Mouse (Mus musculus) liver, postnatal 0 days (tissue): Measurements from ENCODE around the gene Sox12. TPM values are rescaled to one million over a fixed set of nuclear protein-coding genes. Genes with fewer than 3 reads are reported as not detected.
A peak's percentile ranks its signal among the peaks of the same experiment; 100 is the strongest.

Experiments used
- ATAC-seq: fragments of 200-750 bp; cut with Nextera tagmentation; 2 replicates; pipeline ENCODE4 v1.8.0; 2017; ENCODE audit warnings: mild to moderate bottlenecking, moderate library complexity
- DNase-seq: peaks from one replicate; pipeline ENCODE4 v3.0.0-alpha.2; 2016
- H3K27ac ChIP-seq: fragments of 300-500 bp; sonication (generic); 2 replicates; pipeline ENCODE4 v1.5.1; 2014; ENCODE audit warnings: antibody characterized with exemption, moderate library complexity, mild to moderate bottlenecking, low read depth
- H3K27me3 ChIP-seq: fragments of 300-500 bp; sonication (generic); 2 replicates; pipeline ENCODE4 v1.6.1; 2014; ENCODE audit warnings: low read length, control low read depth, mixed read lengths; ENCODE audit not compliant: insufficient read depth
- H3K36me3 ChIP-seq: fragments of 300-500 bp; sonication (generic); replicated peaks from 2 replicates; pipeline ENCODE4 v1.6.1; 2014; ENCODE audit warnings: mild to moderate bottlenecking, control low read depth, low read length, moderate library complexity, mixed read lengths; ENCODE audit not compliant: insufficient read depth
- H3K4me1 ChIP-seq: fragments of 300-500 bp; sonication (generic); 2 replicates; pipeline ENCODE4 v1.6.1; 2014; ENCODE audit warnings: antibody characterized with exemption, mild to moderate bottlenecking, control low read depth; ENCODE audit not compliant: insufficient read depth
- H3K4me2 ChIP-seq: fragments of 300-500 bp; sonication (generic); 2 replicates; pipeline ENCODE4 v1.6.1; 2014; ENCODE audit warnings: low read depth, mild to moderate bottlenecking, low read length, moderate library complexity, mixed read lengths
- H3K4me3 ChIP-seq: fragments of 300-500 bp; sonication (generic); 2 replicates; pipeline ENCODE4 v1.5.1; 2014; ENCODE audit warnings: low read depth, low read length
- H3K9ac ChIP-seq: fragments of 300-500 bp; sonication (generic); replicated peaks from 2 replicates; pipeline ENCODE4 v1.6.1; 2014; ENCODE audit warnings: mild to moderate bottlenecking, moderate library complexity
- H3K9me3 ChIP-seq: fragments of 300-500 bp; sonication (generic); 2 replicates; pipeline ENCODE4 v1.6.1; 2016; ENCODE audit warnings: mild to moderate bottlenecking, control low read depth, low read length, mixed read lengths
- CTCF ChIP-seq: sonication (generic); IDR thresholded peaks from 2 replicates; pipeline ENCODE4 v1.5.1; 2016; ENCODE audit warnings: antibody characterized with exemption, low read depth
- EP300 ChIP-seq: IDR thresholded peaks from 2 replicates; pipeline ENCODE4 v1.6.1; 2016; ENCODE audit warnings: antibody characterized with exemption, low read depth, mild to moderate bottlenecking
- WGBS: fragments of 180-500 bp; shearing (Covaris S2); extraction: QIAGEN DNeasy Blood & Tissue Kit; methylation state at CpG from one replicate; pipeline ENCODE4 v1.1.7; 2014; ENCODE audit not compliant: insufficient replicate concordance; 5-methylcytosine and 5-hydroxymethylcytosine counted together
- polyA plus RNA-seq: library from polyadenylated mRNA; unstranded; fragments of >200 nt; fragmentation: Nextera tagmentation; extraction: Ambion mirVana; gene quantifications from 2 replicates; pipeline ENCODE4 v1.2.1, GENCODE M21; 2015

The Sox12 gene
- polyA plus RNA-seq, 1 experiment from 2014 or later: 1.2 TPM

DNA sequence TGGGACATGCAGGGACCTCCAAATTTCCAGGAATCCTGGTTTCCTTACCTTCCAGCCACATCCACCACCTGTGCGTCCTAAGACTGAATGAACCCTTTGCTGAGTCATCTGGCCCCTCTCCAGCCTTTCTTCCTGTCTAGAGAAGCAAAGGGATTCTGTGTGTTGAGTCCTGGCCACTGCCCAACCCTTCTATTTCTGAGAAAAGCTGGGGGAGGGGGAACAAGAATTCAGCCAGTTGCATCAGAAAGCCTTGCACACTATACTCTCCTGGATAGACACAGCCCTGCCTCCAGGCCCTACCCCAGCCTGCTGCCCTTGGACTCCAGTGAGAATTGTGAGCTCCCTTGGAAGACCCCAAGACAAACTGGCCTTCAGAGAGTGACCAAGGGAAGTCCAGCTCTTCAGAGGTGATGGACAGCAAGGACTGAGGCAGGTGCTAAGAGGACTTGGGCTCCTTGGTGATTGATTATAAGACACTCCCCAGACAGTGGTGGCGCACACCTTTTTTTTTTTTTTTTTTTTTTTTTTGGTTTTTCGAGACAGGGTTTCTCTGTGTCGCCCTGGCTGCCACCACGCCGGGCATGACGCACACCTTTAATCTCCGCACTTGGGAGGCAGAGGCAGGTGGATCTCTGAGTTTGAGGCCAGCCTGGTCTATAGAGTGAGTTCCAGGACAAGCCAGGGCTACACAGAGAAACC, 47.9 kb downstream of the Sox12 start:
- H3K9me3 ChIP-seq: no peaks in the 10 kb centered on the region
- ATAC-seq (peak; percentile 63), DNase-seq (peak; percentile 48)
- H3K27me3 ChIP-seq: no peaks in the 10 kb centered on the region
- TF ChIP-seq EP300: 0 out of 2 replicates have a peak, but pooled peaks have one; percentile 40
- TF ChIP-seq CTCF: no peak
- peaks cover 20% of the 10 kb centered on the region for H3K4me1 ChIP-seq
- no peak overlapping the region for H3K4me2 ChIP-seq
- 80% methylated on average over 8 of the region's 8 CpGs for WGBS
- no peak overlapping the region for H3K4me3 ChIP-seq
- peak overlapping the region; percentile 1; the same call in 1 of the 2 replicates for H3K27ac ChIP-seq
- H3K9ac ChIP-seq: no peak overlapping the region
- no peaks in the 10 kb centered on the region for H3K36me3 ChIP-seq

DNA sequence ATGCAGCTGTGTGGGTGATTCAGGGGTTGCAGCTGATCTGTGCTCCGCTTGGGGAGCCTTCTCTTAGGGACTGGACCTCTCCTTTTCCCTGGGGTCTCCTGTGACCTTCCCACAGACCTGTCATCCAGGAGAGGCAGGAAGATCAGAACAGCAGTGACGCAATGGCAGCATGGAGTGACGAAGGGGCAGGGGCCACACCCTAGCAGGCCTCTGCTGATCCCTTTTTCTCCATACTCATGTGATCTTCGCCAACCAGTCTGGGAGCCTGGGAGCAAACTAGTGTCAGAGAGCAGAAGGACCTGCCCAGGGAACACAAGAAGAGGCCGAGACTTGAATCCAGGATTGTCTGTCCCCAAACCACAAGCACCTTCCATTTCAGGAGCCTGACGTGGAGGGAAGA, 48.7 kb downstream of the Sox12 start:
- DNase-seq (no peak), ATAC-seq (no peak)
- H3K27ac ChIP-seq: peak overlapping the region; percentile 1; the same call in 1 of the 2 replicates
- no peaks in the 10 kb centered on the region for H3K27me3 ChIP-seq
- no peaks in the 10 kb centered on the region for H3K36me3 ChIP-seq
- no peak overlapping the region for H3K4me2 ChIP-seq
- no peaks in the 10 kb centered on the region for H3K9me3 ChIP-seq
- H3K9ac ChIP-seq: no peak overlapping the region
- TF ChIP-seq EP300 (no peak), CTCF (no peak)
- whole genome bisulfite sequencing: 74% methylated on average over 6 of the region's 6 CpGs
- H3K4me3 ChIP-seq: no peak overlapping the region
- peaks cover 26% of the 10 kb centered on the region for H3K4me1 ChIP-seq

DNA sequence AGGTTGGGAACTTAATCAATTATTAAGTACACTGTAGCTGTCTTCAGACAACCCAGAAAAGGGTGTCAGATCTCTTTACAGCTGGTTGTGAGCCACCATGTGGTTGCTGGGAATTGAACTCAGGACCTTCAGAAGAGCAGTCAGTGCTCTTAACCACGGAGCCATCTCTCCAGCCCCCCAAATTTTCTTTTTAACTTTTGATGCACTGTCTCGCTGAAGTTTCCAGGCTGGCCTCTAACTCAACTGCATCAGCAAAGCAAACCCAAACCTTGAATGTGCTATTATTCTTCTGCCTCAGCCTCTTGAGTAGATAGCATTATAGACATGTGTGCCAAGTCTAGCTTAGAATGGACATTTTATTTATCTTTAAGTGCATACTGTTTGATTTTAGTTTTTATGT, 50.1 kb downstream of the Sox12 start:
- Histone ChIP-seq H3K27ac (peak overlapping the region; percentile 75; the same call in 1 of the 2 replicates), H3K9ac (no peak overlapping the region), H3K4me1 (peaks cover 35% of the 10 kb centered on the region), H3K9me3 (no peaks in the 10 kb centered on the region), H3K4me2 (no peak overlapping the region), H3K36me3 (no peaks in the 10 kb centered on the region), H3K4me3 (no peak overlapping the region), H3K27me3 (no peaks in the 10 kb centered on the region)
- ATAC-seq: no peak
- DNase-seq: no peak
- no peak for TF ChIP-seq EP300
- TF ChIP-seq CTCF: no peak
- 60% methylated on average over 2 of the region's 2 CpGs for WGBS

DNA sequence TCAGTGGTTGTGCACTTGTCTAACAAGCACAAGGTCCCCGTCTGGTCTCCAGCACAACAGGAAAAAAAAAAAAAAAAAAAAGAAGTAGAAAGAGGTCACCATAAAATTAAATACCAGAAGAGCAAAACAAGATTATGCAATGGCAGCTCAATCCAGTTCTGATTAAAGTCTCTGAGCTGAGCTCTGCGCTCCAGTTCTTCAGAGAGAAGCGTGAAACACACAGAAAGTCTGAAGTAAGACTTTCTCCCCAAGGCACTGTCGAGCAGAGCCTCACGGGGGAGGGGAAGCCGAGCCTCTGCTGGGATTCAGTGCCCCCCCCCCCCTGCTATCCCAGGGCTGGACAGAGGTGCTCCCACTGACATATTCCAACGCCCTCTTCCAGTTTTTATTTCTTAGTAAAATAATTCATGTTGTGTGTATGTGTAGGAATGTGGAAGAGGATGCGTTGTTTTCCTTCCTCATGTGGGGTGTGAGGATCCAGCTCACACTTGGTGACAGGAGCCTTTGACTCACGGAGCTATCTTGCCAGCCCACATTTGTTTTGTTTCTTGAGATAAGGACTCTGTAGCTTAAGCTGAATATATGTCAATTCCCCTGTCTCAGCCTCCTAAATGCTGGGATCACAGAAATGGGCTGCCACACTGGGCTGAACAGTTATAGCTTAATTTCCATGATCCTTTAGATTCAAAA, 50.9 kb downstream of the Sox12 start:
- DNase-seq (no peak), ATAC-seq (peak; percentile 43)
- Histone ChIP-seq H3K36me3 (no peaks in the 10 kb centered on the region), H3K9ac (peak overlapping the region; percentile 38), H3K4me1 (peaks cover 35% of the 10 kb centered on the region), H3K4me2 (peak overlapping the region; percentile 54), H3K9me3 (no peaks in the 10 kb centered on the region), H3K27me3 (no peaks in the 10 kb centered on the region), H3K4me3 (no peak overlapping the region), H3K27ac (peak overlapping the region; percentile 75)
- TF ChIP-seq CTCF (no peak), EP300 (peak; percentile 80)
- 38% methylated on average over 9 of the region's 9 CpGs for WGBS

DNA sequence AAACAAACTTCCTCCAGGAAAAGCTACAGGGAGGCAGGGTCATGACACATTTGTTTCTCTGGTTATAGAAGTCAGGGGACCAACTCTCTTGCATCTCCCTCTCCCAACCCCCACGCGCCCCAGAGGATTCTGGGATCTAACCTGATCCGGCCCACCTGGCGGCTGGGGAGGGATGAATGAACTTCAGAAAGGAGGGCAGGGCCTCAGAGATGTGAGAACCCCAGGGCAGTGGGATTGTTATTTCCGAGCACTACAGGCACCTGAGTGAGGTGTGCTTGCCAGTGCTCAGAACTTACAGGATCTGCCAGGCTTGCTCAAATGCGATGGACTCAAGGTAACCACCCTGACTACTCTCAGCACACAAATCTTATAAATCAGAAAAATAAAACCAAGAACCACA, 52.5 kb downstream of the Sox12 start:
- DNase-seq (no peak), ATAC-seq (no peak)
- TF ChIP-seq EP300 (no peak), CTCF (no peak)
- H3K27ac ChIP-seq: no peak overlapping the region
- no peak overlapping the region for H3K4me2 ChIP-seq
- no peak overlapping the region for H3K9ac ChIP-seq
- no peaks in the 10 kb centered on the region for H3K27me3 ChIP-seq
- no peaks in the 10 kb centered on the region for H3K36me3 ChIP-seq
- H3K9me3 ChIP-seq: no peaks in the 10 kb centered on the region
- WGBS: 92% methylated on average over 6 of the region's 6 CpGs
- H3K4me3 ChIP-seq: no peak overlapping the region
- H3K4me1 ChIP-seq: peaks cover 33% of the 10 kb centered on the region

DNA sequence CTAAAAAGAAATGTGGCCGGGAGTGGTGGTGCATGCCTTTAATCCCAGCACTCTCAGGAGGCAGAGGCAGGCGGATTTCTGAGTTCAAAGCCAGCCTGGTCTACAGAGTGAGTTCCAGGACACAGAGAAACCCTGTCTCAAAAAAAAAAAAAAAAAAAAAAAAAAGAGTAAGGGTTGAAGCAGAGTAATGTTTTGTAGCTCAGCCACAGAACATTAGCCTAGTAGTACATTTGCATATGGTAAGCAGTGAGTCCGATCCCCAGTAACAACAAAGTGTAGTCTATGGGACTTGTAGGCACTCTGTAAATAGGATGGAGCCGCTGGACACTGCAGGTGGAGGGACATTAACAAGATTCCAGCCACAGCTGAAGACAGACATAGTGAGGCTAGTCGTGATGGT, 53.0 kb downstream of the Sox12 start:
- H3K4me2 ChIP-seq: no peak overlapping the region
- H3K27me3 ChIP-seq: no peaks in the 10 kb centered on the region
- peaks cover 31% of the 10 kb centered on the region for H3K4me1 ChIP-seq
- no peak for DNase-seq
- TF ChIP-seq CTCF (no peak), EP300 (no peak)
- H3K36me3 ChIP-seq: no peaks in the 10 kb centered on the region
- no peaks in the 10 kb centered on the region for H3K9me3 ChIP-seq
- WGBS: 74% methylated on average over 5 of the region's 5 CpGs
- H3K4me3 ChIP-seq: no peak overlapping the region
- H3K27ac ChIP-seq: no peak overlapping the region
- no peak overlapping the region for H3K9ac ChIP-seq
- ATAC-seq: no peak
